Mouse (Mus musculus) myocyte (in vitro differentiated cells): ENCODE results near the gene Clasp1. TPM values are rescaled to one million over a fixed set of nuclear protein-coding genes. Genes with fewer than 3 reads are reported as not detected.

Experiments used
- H3K27me3 ChIP-seq: one replicate; pipeline ENCODE4 v1.6.1; 2011; ENCODE audit not compliant: control insufficient read depth, insufficient read depth, insufficient read length
- H3K36me3 ChIP-seq: one replicate; pipeline ENCODE4 v1.6.1; 2011; ENCODE audit not compliant: control insufficient read depth, insufficient read depth
- H3K4me2 ChIP-seq: one replicate; pipeline ENCODE4 v1.6.1; 2011; ENCODE audit warnings: low read depth, control low read depth
- H3K4me3 ChIP-seq: one replicate; pipeline ENCODE4 v1.5.1; 2011; ENCODE audit warnings: mild to moderate bottlenecking, control low read depth, moderate library complexity
- H3K79me2 ChIP-seq: one replicate; pipeline ENCODE4 v1.6.1; 2011; ENCODE audit not compliant: control insufficient read depth, insufficient read depth
- H3ac ChIP-seq: one replicate; pipeline ENCODE4 v1.6.1; 2011; ENCODE audit not compliant: control insufficient read depth, insufficient read length
- CEBPB ChIP-seq: IDR thresholded peaks from 2 replicates; pipeline ENCODE4 v1.6.1; 2011; ENCODE audit warnings: mild to moderate bottlenecking, moderate library complexity; ENCODE audit not compliant: poor library complexity, insufficient read depth, severe bottlenecking
- E2F4 ChIP-seq: IDR thresholded peaks from one replicate; pipeline ENCODE4 v1.6.1; 2011; ENCODE audit warnings: mild to moderate bottlenecking, control low read depth, moderate library complexity; ENCODE audit not compliant: insufficient read depth
- MAX ChIP-seq: IDR thresholded peaks from one replicate; pipeline ENCODE4 v1.6.1; 2011; ENCODE audit warnings: low read depth, mild to moderate bottlenecking, control low read depth
- MYOD1 ChIP-seq, 3 experiments: IDR thresholded peaks; one replicate each; pipeline ENCODE4 v1.6.1; 2011; ENCODE audit warnings: control low read depth in 2 of 3, low read depth in 2 of 3, mild to moderate bottlenecking in 2 of 3, moderate library complexity in 1 of 3; ENCODE audit not compliant: insufficient read length in 2 of 3, control insufficient read depth in 1 of 3
- MYOG ChIP-seq, 3 experiments: IDR thresholded peaks; one replicate each; pipeline ENCODE4 v1.6.1; 2011; ENCODE audit warnings: control low read depth in 2 of 3, low read depth in 2 of 3, mild to moderate bottlenecking in 2 of 3; ENCODE audit not compliant: insufficient read length in 2 of 3, control insufficient read depth in 1 of 3, insufficient read depth in 1 of 3
- POLR2A ChIP-seq: IDR thresholded peaks from one replicate; pipeline ENCODE4 v1.6.1; 2011; ENCODE audit warnings: low read depth, mild to moderate bottlenecking, control low read depth, moderate library complexity; ENCODE audit not compliant: insufficient read length
- POLR2AphosphoS2 ChIP-seq: IDR thresholded peaks from one replicate; pipeline ENCODE4 v1.6.1; 2011; ENCODE audit warnings: low read depth, control low read depth; ENCODE audit not compliant: insufficient read length
- REST ChIP-seq: IDR thresholded peaks from one replicate; pipeline ENCODE4 v1.6.1; 2011; ENCODE audit warnings: mild to moderate bottlenecking, control low read depth, moderate library complexity; ENCODE audit not compliant: insufficient read depth, insufficient read length
- SRF ChIP-seq: IDR thresholded peaks from one replicate; pipeline ENCODE4 v1.6.1; 2011; ENCODE audit warnings: low read depth; ENCODE audit not compliant: control insufficient read depth, insufficient read length
- TCF12 ChIP-seq: IDR thresholded peaks from one replicate; pipeline ENCODE4 v1.6.1; 2011; ENCODE audit warnings: mild to moderate bottlenecking, control low read depth; ENCODE audit not compliant: poor library complexity, insufficient read depth, severe bottlenecking
- TCF3 ChIP-seq: IDR thresholded peaks from one replicate; pipeline ENCODE4 v1.6.1; 2011; ENCODE audit warnings: low read depth, control low read depth; ENCODE audit not compliant: insufficient read length
- USF1 ChIP-seq: IDR thresholded peaks from one replicate; pipeline ENCODE4 v1.6.1; 2011; ENCODE audit warnings: low read depth, mild to moderate bottlenecking, control low read depth, moderate library complexity
- polyA plus RNA-seq: library from polyadenylated mRNA; unstranded; fragments of >200 nt; fragmentation: generic; extraction: Trizol; gene quantifications from one replicate; pipeline ENCODE4 v1.2.1, GENCODE M21; 2012; ENCODE audit warnings: missing spikeins

The Clasp1 gene
- polyA plus RNA-seq, 1 experiment, result 31.1 TPM

DNA sequence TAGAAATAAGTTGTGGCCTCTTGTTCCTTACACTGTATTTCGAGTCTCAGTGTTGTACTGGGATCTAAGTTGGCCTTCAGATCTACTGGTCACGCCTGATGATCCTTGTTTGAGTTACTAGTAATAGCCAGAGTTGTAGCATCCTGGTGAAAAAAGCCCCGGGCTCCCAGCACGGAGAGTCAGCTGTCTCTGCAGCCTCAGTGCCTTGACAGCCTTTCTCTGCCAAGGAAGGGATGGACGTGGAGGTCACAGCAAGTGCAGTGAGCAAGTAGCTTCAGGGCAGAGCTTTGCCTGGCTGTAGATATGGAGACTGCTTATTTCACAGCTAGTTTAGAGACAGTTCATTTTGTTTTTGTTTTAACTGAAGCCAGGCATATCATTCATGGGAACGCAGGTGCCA, 56.6 kb downstream of the Clasp1 start:
- Histone ChIP-seq H3K79me2 (peaks cover 83% of the 10 kb centered on the region), H3K4me3 (no peak overlapping the region), H3ac (no peak overlapping the region), H3K27me3 (no peaks in the 10 kb centered on the region), H3K36me3 (no peaks in the 10 kb centered on the region), H3K4me2 (peak overlapping the region; percentile 36)
- TF ChIP-seq USF1, result no peak
- no peak for TF ChIP-seq TCF12
- TF ChIP-seq MYOD1 (IDR thresholded peaks at IDR 0.05; ENCODE audit: control insufficient read depth in 1 of 3, insufficient read length in 2 of 3, low read depth in 2 of 3), result peak; percentile 49 to 85 (median 74)
- no peak for TF ChIP-seq CEBPB
- peak in 2 of 3 experiments; percentile 63 to 78 for TF ChIP-seq MYOG (IDR thresholded peaks at IDR 0.05; ENCODE audit: control insufficient read depth in 1 of 3, insufficient read depth in 1 of 3, insufficient read length in 2 of 3, low read depth in 2 of 3)

DNA sequence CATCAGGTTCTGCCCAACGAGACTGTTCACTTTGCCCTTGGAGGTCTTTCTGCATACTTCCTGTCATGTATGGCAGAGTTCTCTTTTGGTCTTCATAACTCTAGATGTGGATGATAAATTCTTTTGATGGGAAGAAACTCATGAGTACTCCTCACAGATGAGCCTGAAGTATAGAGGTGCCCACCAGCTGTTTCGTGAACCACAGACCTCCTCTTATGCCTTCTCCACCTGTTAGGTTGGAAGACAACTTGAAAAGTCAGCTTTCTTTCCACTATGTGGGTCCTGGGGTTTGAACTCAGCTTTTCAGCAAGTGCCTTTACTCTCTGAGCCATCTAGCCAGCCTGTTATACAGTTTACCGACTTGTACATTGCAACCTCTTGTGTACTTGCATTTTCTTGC, 57.1 kb downstream of the Clasp1 start:
- H3K4me3 ChIP-seq, result no peak overlapping the region
- no peak for TF ChIP-seq TCF12
- no peak for TF ChIP-seq USF1
- TF ChIP-seq MAX, result no peak
- no peak for TF ChIP-seq TCF3
- no peak for TF ChIP-seq REST
- peak; percentile 20 to 32 (median 23) for TF ChIP-seq MYOD1 (IDR thresholded peaks at IDR 0.05; ENCODE audit: control insufficient read depth in 1 of 3, insufficient read length in 2 of 3, low read depth in 2 of 3)
- no peak for TF ChIP-seq E2F4

DNA sequence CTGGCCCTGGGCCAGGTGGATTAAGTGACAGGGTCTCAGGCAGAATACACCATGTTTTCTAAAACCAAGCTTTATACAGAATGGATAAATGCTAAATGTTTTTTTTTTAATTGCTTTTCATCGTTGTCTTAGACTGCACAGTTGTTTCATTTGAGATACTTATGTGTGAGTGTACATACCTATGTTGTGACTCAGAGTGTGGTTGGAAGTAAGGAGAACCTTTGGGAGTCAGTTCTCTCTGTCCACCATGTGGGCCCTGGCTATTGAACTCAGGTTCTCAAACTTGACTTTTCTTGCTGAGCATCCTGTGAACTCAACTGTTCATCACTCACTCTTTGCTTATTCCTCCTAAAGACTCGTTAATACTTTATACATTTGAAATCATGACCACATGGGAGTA, 58.3 kb downstream of the Clasp1 start:
- Histone ChIP-seq H3K79me2 (peaks cover 84% of the 10 kb centered on the region), H3K36me3 (no peaks in the 10 kb centered on the region), H3K27me3 (no peaks in the 10 kb centered on the region), H3ac (no peak overlapping the region), H3K4me3 (no peak overlapping the region), H3K4me2 (peak overlapping the region; percentile 35)
- TF ChIP-seq POLR2AphosphoS2 (no peak), TCF12 (no peak), TCF3 (no peak), MYOG (IDR thresholded peaks at IDR 0.05; ENCODE audit: control insufficient read depth in 1 of 3, insufficient read depth in 1 of 3, insufficient read length in 2 of 3, low read depth in 2 of 3) (no peak), SRF (no peak)

More for the DNA sequence above, 57.1 kb downstream of the Clasp1 start:
- Histone ChIP-seq H3K4me2 (peak overlapping the region; percentile 36), H3K79me2 (peaks cover 83% of the 10 kb centered on the region), H3ac (no peak overlapping the region), H3K27me3 (no peaks in the 10 kb centered on the region), H3K36me3 (no peaks in the 10 kb centered on the region)

DNA sequence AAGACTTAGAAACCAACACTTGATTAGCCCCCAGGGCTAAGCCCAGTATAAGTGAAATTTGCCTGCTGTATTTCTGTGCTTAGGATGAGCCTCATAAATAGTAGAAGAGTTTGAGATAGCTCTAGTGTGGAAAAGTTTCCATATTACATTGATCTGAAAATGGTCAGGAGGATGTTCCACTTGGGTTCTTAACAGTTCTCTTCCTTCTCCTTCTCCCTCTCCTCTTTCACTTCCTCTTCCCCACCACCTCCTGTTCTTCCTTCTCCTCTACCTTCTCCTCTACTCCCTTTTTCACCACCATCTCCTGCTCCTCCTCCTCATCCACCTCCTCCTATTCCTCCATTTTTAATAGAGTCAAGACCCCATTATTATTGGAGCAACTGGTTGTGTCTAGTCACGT, 59.4 kb downstream of the Clasp1 start:
- Histone ChIP-seq H3K4me3 (no peak overlapping the region), H3K36me3 (no peaks in the 10 kb centered on the region), H3ac (no peak overlapping the region), H3K27me3 (no peaks in the 10 kb centered on the region), H3K4me2 (no peak overlapping the region), H3K79me2 (peaks cover 84% of the 10 kb centered on the region)
- TF ChIP-seq MAX (no peak), REST (no peak), CEBPB (no peak), E2F4 (no peak), TCF12 (no peak), USF1 (no peak), TCF3 (no peak), SRF (no peak), POLR2AphosphoS2 (no peak), POLR2A (no peak), MYOD1 (IDR thresholded peaks at IDR 0.05; ENCODE audit: control insufficient read depth in 1 of 3, insufficient read length in 2 of 3, low read depth in 2 of 3) (no peak), MYOG (IDR thresholded peaks at IDR 0.05; ENCODE audit: control insufficient read depth in 1 of 3, insufficient read depth in 1 of 3, insufficient read length in 2 of 3, low read depth in 2 of 3) (no peak)

DNA sequence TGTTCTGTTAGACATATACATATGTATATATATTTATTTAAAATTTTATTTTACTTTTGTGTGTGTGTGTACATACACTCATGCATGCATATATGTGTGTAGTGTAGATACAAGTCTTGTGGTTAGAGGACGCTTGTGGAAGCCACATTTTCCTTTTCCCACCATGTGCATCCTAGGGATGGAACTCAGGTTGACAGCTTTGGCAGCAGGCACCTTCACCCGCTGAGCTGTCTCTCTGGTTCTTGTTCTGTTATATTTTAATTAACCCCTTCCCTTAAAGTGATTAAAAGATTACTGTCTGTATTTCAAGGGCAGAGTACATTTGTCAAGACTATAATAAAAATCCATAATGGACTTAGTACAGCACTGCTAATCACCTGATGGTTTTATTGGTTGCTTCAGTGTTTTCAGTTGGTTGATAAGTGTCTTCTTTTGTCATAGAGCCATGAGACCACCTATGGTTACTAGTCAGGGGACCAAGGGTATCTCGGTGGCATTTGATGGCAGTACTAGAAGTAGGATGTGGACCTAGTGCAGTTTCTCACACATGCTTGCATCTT, 62.1 kb downstream of the Clasp1 start:
- TF ChIP-seq MAX, result no peak
- no peak for TF ChIP-seq POLR2A
- TF ChIP-seq MYOD1 (IDR thresholded peaks at IDR 0.05; ENCODE audit: control insufficient read depth in 1 of 3, insufficient read length in 2 of 3, low read depth in 2 of 3), result no peak
- TF ChIP-seq MYOG (IDR thresholded peaks at IDR 0.05; ENCODE audit: control insufficient read depth in 1 of 3, insufficient read depth in 1 of 3, insufficient read length in 2 of 3, low read depth in 2 of 3), result no peak
- TF ChIP-seq TCF3, result no peak
- no peak for TF ChIP-seq TCF12
- TF ChIP-seq POLR2AphosphoS2, result no peak
- TF ChIP-seq E2F4, result no peak
- H3K27me3 ChIP-seq, result no peaks in the 10 kb centered on the region
- H3ac ChIP-seq, result no peak overlapping the region
- H3K36me3 ChIP-seq, result no peaks in the 10 kb centered on the region
- H3K4me3 ChIP-seq, result no peak overlapping the region
- no peak overlapping the region for H3K4me2 ChIP-seq
- peaks cover 86% of the 10 kb centered on the region for H3K79me2 ChIP-seq
